Mouse (Mus musculus) testis, adult 2 months (tissue): ENCODE results near the gene Brk1. TPM values are rescaled to one million over a fixed set of nuclear protein-coding genes. Genes with fewer than 3 reads are reported as not detected.
A peak's percentile ranks its signal among the peaks of the same experiment; 100 is the strongest.

Experiments used
- H3K27ac ChIP-seq: fragments of 200-500 bp; 2 replicates; pipeline ENCODE4 v1.5.1; 2012; ENCODE audit warnings: low read depth, low read length; ENCODE audit not compliant: control insufficient read depth, insufficient read depth
- H3K27me3 ChIP-seq: fragments of 200-500 bp; 2 replicates; pipeline ENCODE4 v1.6.1; 2012; ENCODE audit warnings: mild to moderate bottlenecking, low read length, moderate library complexity; ENCODE audit not compliant: control insufficient read depth, insufficient read depth
- H3K36me3 ChIP-seq: fragments of 200-500 bp; 2 replicates; pipeline ENCODE4 v1.6.1; 2012; ENCODE audit warnings: mild to moderate bottlenecking, low read length; ENCODE audit not compliant: control insufficient read depth, insufficient read depth
- H3K4me1 ChIP-seq: fragments of 200-500 bp; 2 replicates; pipeline ENCODE4 v1.6.1; 2012; ENCODE audit warnings: low read length; ENCODE audit not compliant: control insufficient read depth, insufficient read depth
- H3K4me3 ChIP-seq: fragments of 200-500 bp; 2 replicates; pipeline ENCODE4 v1.5.1; 2012; ENCODE audit warnings: low read depth, mild to moderate bottlenecking, low read length, moderate library complexity, mixed read lengths; ENCODE audit not compliant: control insufficient read depth
- CTCF ChIP-seq: fragments of 200-500 bp; IDR thresholded peaks from 2 replicates; pipeline ENCODE4 v1.5.1; 2012; ENCODE audit warnings: low read depth, mild to moderate bottlenecking, inconsistent platforms, low read length, moderate library complexity; ENCODE audit not compliant: control insufficient read depth, insufficient read depth, insufficient replicate concordance
- POLR2A ChIP-seq: fragments of 200-500 bp; IDR thresholded peaks from 2 replicates; pipeline ENCODE4 v1.6.1; 2012; ENCODE audit warnings: low read depth, mild to moderate bottlenecking, inconsistent platforms, low read length, moderate library complexity; ENCODE audit not compliant: control insufficient read depth
- polyA plus RNA-seq: library from polyadenylated mRNA; depleted of rRNA; stranded (reverse); fragments of >200 nt; gene quantifications from 2 replicates; pipeline ENCODE4 v1.2.3, GENCODE M21; 2012

The Brk1 gene
- polyA plus RNA-seq, 1 experiment: 70.2 TPM

DNA sequence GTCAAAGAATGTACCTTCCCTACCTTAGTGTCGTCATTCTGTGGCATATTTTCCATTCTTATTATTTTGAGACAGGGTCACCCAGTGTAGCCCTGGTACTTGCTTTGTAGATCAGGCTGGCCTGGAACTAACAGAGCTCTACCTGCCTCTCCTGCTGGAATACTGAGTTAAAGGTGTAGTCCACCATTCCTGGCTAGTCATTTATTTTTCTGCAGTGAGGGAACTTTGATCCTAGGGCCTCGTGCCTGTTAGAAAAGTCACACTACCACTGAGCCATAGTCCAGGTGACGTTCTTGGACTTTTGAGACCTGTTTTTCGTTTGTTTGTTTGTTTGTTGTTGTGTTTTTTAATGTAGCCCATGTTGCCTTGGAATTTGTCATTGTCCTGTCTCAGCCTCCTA, 34.6 kb downstream of the Brk1 start:
- no peak overlapping the region for H3K4me3 ChIP-seq
- no peaks in the 10 kb centered on the region for H3K27me3 ChIP-seq
- no peaks in the 10 kb centered on the region for H3K36me3 ChIP-seq
- no peak for TF ChIP-seq CTCF
- TF ChIP-seq POLR2A: no peak
- H3K27ac ChIP-seq: no peak overlapping the region
- H3K4me1 ChIP-seq: no peaks in the 10 kb centered on the region; the same call in none of the 2 replicates

DNA sequence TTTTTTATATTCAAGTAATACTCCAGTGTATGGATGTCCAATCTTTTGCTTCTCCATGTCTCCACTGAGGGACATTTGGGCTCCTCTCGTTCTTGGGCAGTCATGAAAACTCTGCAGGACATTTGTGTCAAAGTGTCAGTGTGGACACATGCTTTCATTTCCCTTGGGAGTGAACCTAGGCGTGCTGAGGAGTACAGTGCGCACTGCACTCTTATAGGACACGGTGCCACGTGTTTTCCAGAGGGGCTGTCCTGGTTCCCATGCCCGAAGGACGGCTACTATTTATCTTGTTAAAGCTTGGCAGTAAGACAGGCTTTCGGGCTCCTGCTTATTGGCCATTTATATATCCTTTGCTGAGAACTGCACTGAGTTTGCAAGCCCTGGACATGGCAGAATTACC, 38.0 kb downstream of the Brk1 start:
- peaks cover 2% of the 10 kb centered on the region for H3K4me1 ChIP-seq
- H3K27me3 ChIP-seq: no peaks in the 10 kb centered on the region
- TF ChIP-seq CTCF (no peak), POLR2A (no peak)
- H3K36me3 ChIP-seq: no peaks in the 10 kb centered on the region
- no peak overlapping the region for H3K27ac ChIP-seq
- H3K4me3 ChIP-seq: no peak overlapping the region

- no peaks in the 10 kb centered on the region for H3K36me3 ChIP-seq
- TF ChIP-seq POLR2A (no peak), CTCF (no peak)
Observed at GRCm38 (mm10) chr6:113643021-113643420, 38.4 kb downstream of the Brk1 start.

DNA sequence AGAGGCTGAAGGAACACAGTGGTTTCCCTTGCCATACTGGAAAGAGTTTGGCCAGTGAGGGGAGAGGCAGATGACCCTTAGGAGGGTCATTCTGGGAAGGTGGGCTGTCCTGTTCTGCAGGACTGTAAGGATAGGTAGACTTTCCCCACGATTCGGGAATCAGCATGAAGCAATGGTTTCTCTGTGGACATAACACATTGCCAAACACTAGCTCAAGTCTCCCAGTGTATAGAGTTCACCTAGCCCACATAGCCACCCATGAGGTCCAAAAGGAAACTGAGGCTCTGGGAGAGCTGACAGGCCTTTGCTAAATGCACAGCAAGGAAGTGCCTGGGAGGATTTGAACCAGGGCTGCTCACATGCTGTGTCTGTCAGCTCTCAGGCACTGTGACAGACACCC, 39.4 kb downstream of the Brk1 start:
- H3K4me3 ChIP-seq: no peak overlapping the region
- peaks cover 2% of the 10 kb centered on the region; the same call in 1 of the 2 replicates for H3K4me1 ChIP-seq
- peak overlapping the region; percentile 23; the same call in 1 of the 2 replicates for H3K27ac ChIP-seq
- TF ChIP-seq CTCF (no peak), POLR2A (no peak)
- H3K27me3 ChIP-seq: no peaks in the 10 kb centered on the region
- H3K36me3 ChIP-seq: no peaks in the 10 kb centered on the region

More at GRCm38 (mm10) chr6:113643021-113643420, 38.4 kb downstream of the Brk1 start:
- Histone ChIP-seq H3K27ac (no peak overlapping the region), H3K4me3 (no peak overlapping the region), H3K4me1 (peaks cover 2% of the 10 kb centered on the region), H3K27me3 (no peaks in the 10 kb centered on the region)

GRCm38 (mm10) chr6:113644808-113645207, 40.2 kb downstream of the Brk1 start:
- Histone ChIP-seq H3K27me3 (no peaks in the 10 kb centered on the region), H3K4me3 (no peak overlapping the region), H3K27ac (peak overlapping the region; percentile 62), H3K36me3 (no peaks in the 10 kb centered on the region), H3K4me1 (peaks cover 2% of the 10 kb centered on the region; the same call in 1 of the 2 replicates)
- TF ChIP-seq POLR2A: no peak
- no peak for TF ChIP-seq CTCF

DNA sequence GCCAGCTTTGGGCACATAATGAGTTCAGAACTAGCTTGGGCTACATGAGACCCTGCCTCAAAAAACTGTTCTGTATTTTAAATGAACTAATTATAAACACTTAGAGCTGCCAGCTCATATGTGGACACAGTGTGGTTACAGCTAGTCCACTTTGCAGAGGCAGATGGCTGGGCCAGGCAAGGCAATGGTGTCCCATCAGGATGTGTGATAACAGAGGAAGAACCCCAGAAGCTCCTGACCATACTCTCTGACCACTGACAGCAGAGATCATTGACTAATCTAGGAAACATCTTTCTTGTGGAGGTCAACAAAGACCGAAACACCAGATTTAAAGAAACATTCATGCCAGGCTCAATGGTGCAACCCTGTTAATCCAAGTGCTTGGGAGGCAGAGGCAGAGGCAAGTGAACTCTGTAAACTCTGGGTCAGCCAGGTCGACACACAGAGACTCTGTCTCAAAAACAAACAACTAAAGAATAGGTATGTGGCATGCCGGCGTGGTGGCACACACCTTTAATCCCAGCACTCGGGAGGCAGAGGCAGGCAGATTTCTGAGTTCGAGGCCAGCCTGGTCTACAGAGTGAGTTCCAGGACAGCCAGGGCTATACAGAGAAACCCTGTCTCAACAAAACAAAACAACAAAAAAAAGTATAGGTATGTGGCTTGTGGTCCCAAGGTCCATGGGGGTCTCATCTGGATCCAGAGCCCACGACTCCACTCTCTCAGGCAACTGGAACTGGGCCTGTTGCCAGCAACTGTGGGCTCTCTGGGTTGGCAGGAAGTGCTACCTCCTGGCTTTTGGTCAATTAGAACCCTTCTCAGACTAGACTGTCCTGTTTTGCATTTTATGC, 45.0 kb downstream of the Brk1 start:
- Histone ChIP-seq H3K4me1 (peaks cover 2% of the 10 kb centered on the region; the same call in 1 of the 2 replicates), H3K27me3 (no peaks in the 10 kb centered on the region), H3K4me3 (no peak overlapping the region), H3K27ac (no peak overlapping the region), H3K36me3 (no peaks in the 10 kb centered on the region)
- TF ChIP-seq CTCF (no peak), POLR2A (no peak)

GRCm38 (mm10) chr6:113650197-113650640, 45.6 kb downstream of the Brk1 start:
- no peaks in the 10 kb centered on the region for H3K27me3 ChIP-seq
- no peak overlapping the region for H3K4me3 ChIP-seq
- TF ChIP-seq POLR2A (no peak), CTCF (no peak)
- H3K27ac ChIP-seq: no peak overlapping the region
- peaks cover 2% of the 10 kb centered on the region for H3K4me1 ChIP-seq
- no peaks in the 10 kb centered on the region for H3K36me3 ChIP-seq
